Mouse (Mus musculus): Measurements from ENCODE around the gene Psg17. TPM values are rescaled to one million over a fixed set of nuclear protein-coding genes. Genes with fewer than 3 reads are reported as not detected.

Gene Psg17
- total RNA-seq, 2 experiments from 2014 or later = not detected

- no peak for ATAC-seq (replicated peaks; ENCODE audit: low FRiP score, poor library complexity, severe bottlenecking)
Measured at GRCm38 (mm10) chr7:18779337-18779781, 42.0 kb downstream of the Psg17 start.

Other genes starting within 250 kb of the Psg17 start
- gene Psg23, start 205.1 kb downstream of the Psg17 start, total RNA-seq (2015; ENCODE audit: low replicate concordance) = not detected in 2 replicates
- not detected in 2 replicates for gene Psg23, start 205.1 kb downstream of the Psg17 start, total RNA-seq (2017; ENCODE audit: low replicate concordance)
- gene Psg21, start 164.9 kb downstream of the Psg17 start, total RNA-seq (2015; ENCODE audit: low replicate concordance) = not detected in 2 replicates
- not detected in 2 replicates for gene Psg21, start 164.9 kb downstream of the Psg17 start, total RNA-seq (2017; ENCODE audit: low replicate concordance)
- not detected in 2 replicates for gene Psg20, start 135.4 kb downstream of the Psg17 start, total RNA-seq (2015; ENCODE audit: low replicate concordance)
- gene Psg20, start 135.4 kb downstream of the Psg17 start, total RNA-seq (2017; ENCODE audit: low replicate concordance) = not detected in 2 replicates
- not detected in 2 replicates for gene Psg22, start 103.5 kb downstream of the Psg17 start, total RNA-seq (2015; ENCODE audit: low replicate concordance)
- not detected in 2 replicates for gene Psg22, start 103.5 kb downstream of the Psg17 start, total RNA-seq (2017; ENCODE audit: low replicate concordance)
- gene Psg19, start 23.1 kb downstream of the Psg17 start, total RNA-seq (2015; ENCODE audit: low replicate concordance) = not detected in 2 replicates
- gene Psg19, start 23.1 kb downstream of the Psg17 start, total RNA-seq (2017; ENCODE audit: low replicate concordance) = not detected in 2 replicates
- 2.9 TPM in 1 of 2 replicates, not detected in the other for gene Mill2, start 18.4 kb upstream of the Psg17 start, total RNA-seq (2015; ENCODE audit: low replicate concordance)
- not detected in 2 replicates for gene Mill2, start 18.4 kb upstream of the Psg17 start, total RNA-seq (2017; ENCODE audit: low replicate concordance)
- 151 and 220 TPM in 2 replicates for gene Pglyrp1, start 49.7 kb upstream of the Psg17 start, total RNA-seq (2015; ENCODE audit: low replicate concordance)
- 10.8 and 18.9 TPM in 2 replicates for gene Pglyrp1, start 49.7 kb upstream of the Psg17 start, total RNA-seq (2017; ENCODE audit: low replicate concordance)
- gene Ccdc61, start 88.8 kb upstream of the Psg17 start, total RNA-seq (2015; ENCODE audit: low replicate concordance) = 10.1 and 19.8 TPM in 2 replicates
- gene Ccdc61, start 88.8 kb upstream of the Psg17 start, total RNA-seq (2017; ENCODE audit: low replicate concordance) = 1.7 and 4.6 TPM in 2 replicates
- not detected in 2 replicates for gene Nova2, start 104.3 kb upstream of the Psg17 start, total RNA-seq (2015; ENCODE audit: low replicate concordance)
- gene Nova2, start 104.3 kb upstream of the Psg17 start, total RNA-seq (2017; ENCODE audit: low replicate concordance) = not detected in 2 replicates
- gene Nanos2, start 165.8 kb upstream of the Psg17 start, total RNA-seq (2015; ENCODE audit: low replicate concordance) = not detected in 2 replicates
- gene Nanos2, start 165.8 kb upstream of the Psg17 start, total RNA-seq (2017; ENCODE audit: low replicate concordance) = not detected in 2 replicates
- not detected in 2 replicates for gene Mypop, start 169.6 kb upstream of the Psg17 start, total RNA-seq (2015; ENCODE audit: low replicate concordance)
- not detected in 2 replicates for gene Mypop, start 169.6 kb upstream of the Psg17 start, total RNA-seq (2017; ENCODE audit: low replicate concordance)
- gene Irf2bp1, start 182.4 kb upstream of the Psg17 start, total RNA-seq (2015; ENCODE audit: low replicate concordance) = 4.6 and 6.1 TPM in 2 replicates
- 3.3 and 6.5 TPM in 2 replicates for gene Irf2bp1, start 182.4 kb upstream of the Psg17 start, total RNA-seq (2017; ENCODE audit: low replicate concordance)
- gene Foxa3, start 201.9 kb upstream of the Psg17 start, total RNA-seq (2015; ENCODE audit: low replicate concordance) = not detected in 2 replicates
- gene Foxa3, start 201.9 kb upstream of the Psg17 start, total RNA-seq (2017; ENCODE audit: low replicate concordance) = not detected in 2 replicates
- gene Sympk, start 202.8 kb upstream of the Psg17 start, total RNA-seq (2015; ENCODE audit: low replicate concordance) = 42.8 and 51.5 TPM in 2 replicates
- gene Sympk, start 202.8 kb upstream of the Psg17 start, total RNA-seq (2017; ENCODE audit: low replicate concordance) = 37.7 and 52.8 TPM in 2 replicates
- not detected in 2 replicates for gene Rsph6a, start 233.1 kb upstream of the Psg17 start, total RNA-seq (2015; ENCODE audit: low replicate concordance)
- not detected in 2 replicates for gene Rsph6a, start 233.1 kb upstream of the Psg17 start, total RNA-seq (2017; ENCODE audit: low replicate concordance)